Mouse (Mus musculus): Measurements from ENCODE around the gene Kin. TPM values are rescaled to one million over a fixed set of nuclear protein-coding genes. Genes with fewer than 3 reads are reported as not detected.

Gene Kin
- total RNA-seq (2023), result 20.0 TPM

GRCm38 (mm10) chr2:10080310-10081010 is at the start of gene Kin, which contains the start of gene Atp5c1:
Gene Kin (plus strand): TSS chr2:10080593.
Gene Atp5c1 (minus strand): TSS chr2:10080510.

GRCm38 (mm10) chr2:10048461-10048860 is 31.9 kb upstream of the Kin start, which contains the start of gene Taf3:
Gene Taf3 (minus strand): TSS chr2:10048596.

GRCm38 (mm10) chr2:10131296-10131695 is 50.9 kb downstream of the Kin start, which contains the start of gene Itih2:
Gene Itih2 (minus strand): TSS chr2:10131396.

Other genes starting within 250 kb of the Kin start
- not detected for gene 4930412O13Rik, start 199.3 kb upstream of the Kin start, total RNA-seq (2023)
- gene 9230102O04Rik, start 191.1 kb upstream of the Kin start, total RNA-seq (2023), result not detected
- gene Gata3, start 190.6 kb upstream of the Kin start, total RNA-seq (2023), result 79.4 TPM
- 29.9 TPM for gene Taf3, start 32.0 kb upstream of the Kin start, total RNA-seq (2023)
- gene Atp5c1, start 83 bp upstream of the Kin start, total RNA-seq (2023), result 118 TPM
- not detected for gene Itih2, start 50.8 kb downstream of the Kin start, total RNA-seq (2023)
- 3.1 TPM for gene Itih5, start 73.0 kb downstream of the Kin start, total RNA-seq (2023)